ENCODE assay signal across 14 mouse cellular contexts in genomic region chr5:146704241-146704640, GRCm38 (mm10).
DNase-seq lines count a peak whose midpoint lies in the region; ATAC-seq and TF ChIP-seq lines count a peak whose summit lies in the region.
"Had no signal": no experiment of that assay in that cellular context is flagged by ENCODE, and none has a peak within 500 bp of the region (broad histone marks: within the 10 kb centered on the region; RNA-seq: fewer than 3 reads in every experiment).

No protein-coding gene starts in this region.

- peak; percentile 61 for TF ChIP-seq CTCF in layer of hippocampus, adult 2 months (conservative IDR thresholded peaks at IDR 0.05)

- peak; percentile 24 for DNase-seq in CD4-positive, CD25-positive, alpha-beta regulatory T cell, adult 2 months (ENCODE audit: low read depth, low spot score)
- no peak for DNase-seq in layer of hippocampus, adult 2 months (ENCODE audit: low spot score in 2 of 2)
- DNase-seq in layer of hippocampus, postnatal 14 days (ENCODE audit: low spot score in 2 of 2) = no peak
- peak; percentile 53 for DNase-seq in c-Kit-positive CD71-positive TER-119-positive erythroid progenitor cells, embryonic 14.5 days (ENCODE audit: low spot score)
- DNase-seq in naive thymus-derived CD4-positive, alpha-beta T cell, adult 2 months (ENCODE audit: low read depth) = peak; percentile 18
- no peak for DNase-seq in layer of hippocampus, adult 9-11 months
- DNase-seq in embryo, embryonic 11 days = no peak
- DNase-seq: cerebellum, postnatal 25 days; right cerebral cortex, postnatal 4 days had no signal

- H3K27ac ChIP-seq in layer of hippocampus, adult 2 months = no peak overlapping the region
- H3K27ac ChIP-seq: forebrain, embryonic 13.5 days; hindbrain, embryonic 10.5 days; macrophage; neural tube, embryonic 13.5 days had no signal

- H3K4me3 ChIP-seq in layer of hippocampus, adult 2 months = no peak overlapping the region
- H3K4me3 ChIP-seq: forebrain, embryonic 13.5 days; hindbrain, embryonic 10.5 days; neural tube, embryonic 13.5 days had no signal

- no peak for ATAC-seq in CD4-positive, CD25-positive, alpha-beta regulatory T cell, adult 4 months
- ATAC-seq: forebrain, embryonic 13.5 days had no signal

Comparison
In these comparisons a context has a peak if more than half of its experiments do, and no peak if none do; other contexts are left out.
1. DNase-seq: peak in CD4-positive, CD25-positive, alpha-beta regulatory T cell, adult 2 months (single experiment), c-Kit-positive CD71-positive TER-119-positive erythroid progenitor cells, embryonic 14.5 days (single experiment) and naive thymus-derived CD4-positive, alpha-beta T cell, adult 2 months (single experiment); none in layer of hippocampus, adult 2 months (0 of 2), layer of hippocampus, postnatal 14 days (0 of 2), layer of hippocampus, adult 9-11 months (single experiment) and embryo, embryonic 11 days (single experiment).